Mouse (Mus musculus) myocyte (in vitro differentiated cells): Measurements from ENCODE around the gene Nsg2.

Source experiments
- E2F4 ChIP-seq: IDR thresholded peaks from one replicate; pipeline ENCODE4 v1.6.1; 2011; ENCODE audit warnings: mild to moderate bottlenecking, control low read depth, moderate library complexity; ENCODE audit not compliant: insufficient read depth
- MAX ChIP-seq: IDR thresholded peaks from one replicate; pipeline ENCODE4 v1.6.1; 2011; ENCODE audit warnings: low read depth, mild to moderate bottlenecking, control low read depth
- MYOD1 ChIP-seq, 3 experiments: IDR thresholded peaks; one replicate each; pipeline ENCODE4 v1.6.1; 2011; ENCODE audit warnings: control low read depth in 2 of 3, low read depth in 2 of 3, mild to moderate bottlenecking in 2 of 3, moderate library complexity in 1 of 3; ENCODE audit not compliant: insufficient read length in 2 of 3, control insufficient read depth in 1 of 3
- MYOG ChIP-seq, 3 experiments: IDR thresholded peaks; one replicate each; pipeline ENCODE4 v1.6.1; 2011; ENCODE audit warnings: control low read depth in 2 of 3, low read depth in 2 of 3, mild to moderate bottlenecking in 2 of 3; ENCODE audit not compliant: insufficient read length in 2 of 3, control insufficient read depth in 1 of 3, insufficient read depth in 1 of 3
- POLR2A ChIP-seq: IDR thresholded peaks from one replicate; pipeline ENCODE4 v1.6.1; 2011; ENCODE audit warnings: low read depth, mild to moderate bottlenecking, control low read depth, moderate library complexity; ENCODE audit not compliant: insufficient read length
- POLR2AphosphoS2 ChIP-seq: IDR thresholded peaks from one replicate; pipeline ENCODE4 v1.6.1; 2011; ENCODE audit warnings: low read depth, control low read depth; ENCODE audit not compliant: insufficient read length
- REST ChIP-seq: IDR thresholded peaks from one replicate; pipeline ENCODE4 v1.6.1; 2011; ENCODE audit warnings: mild to moderate bottlenecking, control low read depth, moderate library complexity; ENCODE audit not compliant: insufficient read depth, insufficient read length
- SRF ChIP-seq: IDR thresholded peaks from one replicate; pipeline ENCODE4 v1.6.1; 2011; ENCODE audit warnings: low read depth; ENCODE audit not compliant: control insufficient read depth, insufficient read length
- TCF12 ChIP-seq: IDR thresholded peaks from one replicate; pipeline ENCODE4 v1.6.1; 2011; ENCODE audit warnings: mild to moderate bottlenecking, control low read depth; ENCODE audit not compliant: poor library complexity, insufficient read depth, severe bottlenecking
- TCF3 ChIP-seq: IDR thresholded peaks from one replicate; pipeline ENCODE4 v1.6.1; 2011; ENCODE audit warnings: low read depth, control low read depth; ENCODE audit not compliant: insufficient read length
- USF1 ChIP-seq: IDR thresholded peaks from one replicate; pipeline ENCODE4 v1.6.1; 2011; ENCODE audit warnings: low read depth, mild to moderate bottlenecking, control low read depth, moderate library complexity

DNA sequence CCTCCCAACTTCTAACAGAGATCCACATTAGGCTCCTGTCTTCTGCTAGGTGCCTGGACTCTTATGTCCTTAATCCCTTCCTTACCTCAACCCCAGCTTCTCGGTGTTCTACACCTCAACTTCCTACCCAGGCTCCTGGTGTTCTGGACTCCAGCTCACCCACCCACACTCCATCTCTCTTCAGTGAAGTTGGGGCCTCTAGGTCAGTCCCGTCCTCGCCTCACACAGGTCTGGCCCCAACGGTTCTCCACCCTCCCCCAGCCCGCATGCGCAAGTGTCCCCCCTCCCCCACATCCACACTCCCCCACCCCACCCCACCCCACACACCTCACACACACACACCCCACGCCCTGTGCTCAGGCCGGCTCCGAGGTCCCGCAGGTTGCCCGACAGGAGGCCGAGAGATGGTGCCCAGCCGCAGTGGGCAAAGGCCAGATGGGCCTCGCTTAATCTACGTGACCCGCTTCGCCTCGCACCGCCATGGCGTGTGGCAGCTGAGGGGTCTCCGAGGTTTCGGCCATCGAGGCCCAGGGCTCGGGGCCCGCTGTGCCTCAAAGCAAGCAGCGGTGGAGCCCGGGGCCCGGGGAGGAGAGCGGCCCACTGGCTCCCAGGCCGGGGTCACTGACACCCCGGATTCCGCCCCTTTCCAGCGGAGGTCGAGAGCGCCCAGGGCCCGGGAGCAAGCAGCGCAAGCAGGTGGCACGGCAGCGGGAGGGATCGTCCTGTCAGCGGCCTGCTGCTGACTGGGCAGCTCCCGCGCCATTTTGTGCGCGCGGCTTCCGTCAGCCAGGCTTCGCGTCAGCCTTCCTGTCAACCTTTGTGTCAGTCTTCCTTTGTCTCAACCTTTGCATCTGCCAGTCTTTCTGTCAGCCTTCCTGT, 34.8 kb upstream of the Nsg2 start, which contains the start of gene 4930524B15Rik:
- TF ChIP-seq MAX (no peak), TCF12 (no peak), TCF3 (no peak), POLR2A (no peak), POLR2AphosphoS2 (no peak), USF1 (no peak), MYOD1 (IDR thresholded peaks at IDR 0.05; ENCODE audit: control insufficient read depth in 1 of 3, insufficient read length in 2 of 3, low read depth in 2 of 3) (no peak), MYOG (IDR thresholded peaks at IDR 0.05; ENCODE audit: control insufficient read depth in 1 of 3, insufficient read depth in 1 of 3, insufficient read length in 2 of 3, low read depth in 2 of 3) (no peak), E2F4 (no peak), REST (no peak), SRF (no peak)
